Mouse (Mus musculus): ENCODE results near the gene Gm8229. TPM values are rescaled to one million over a fixed set of nuclear protein-coding genes. Genes with fewer than 3 reads are reported as not detected.

Gm8229 gene
- not detected for polyA plus RNA-seq (2015; fragmentation: Illumina TruSeq; extraction: RNeasy Lipid Tissue Mini Kit (QIAGEN cat#74804); ENCODE audit: low read depth, low replicate concordance)

DNA sequence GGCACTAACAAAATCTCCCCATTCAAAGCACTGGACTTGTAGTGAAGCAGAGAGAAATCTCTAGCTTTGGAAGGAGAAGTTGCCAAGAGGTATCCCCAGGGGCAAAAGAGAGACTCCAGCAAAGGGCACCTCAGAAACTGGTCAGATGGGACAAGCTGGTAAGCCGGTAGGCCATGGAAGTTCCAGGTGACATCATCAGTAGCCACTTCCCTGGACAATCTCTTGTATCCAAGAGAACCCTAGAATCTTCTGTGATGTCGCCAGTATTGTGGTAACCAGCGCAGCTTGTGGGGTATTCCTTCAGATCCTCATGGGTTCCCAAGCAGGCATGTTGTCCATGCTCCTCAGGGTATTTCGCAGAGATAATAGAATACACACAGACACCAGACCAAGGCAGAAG is at the start of gene Gm8229:
Gene Gm8229, plus strand, starts transcription at position 301 of the 400 bp plus-strand sequence.

DNA sequence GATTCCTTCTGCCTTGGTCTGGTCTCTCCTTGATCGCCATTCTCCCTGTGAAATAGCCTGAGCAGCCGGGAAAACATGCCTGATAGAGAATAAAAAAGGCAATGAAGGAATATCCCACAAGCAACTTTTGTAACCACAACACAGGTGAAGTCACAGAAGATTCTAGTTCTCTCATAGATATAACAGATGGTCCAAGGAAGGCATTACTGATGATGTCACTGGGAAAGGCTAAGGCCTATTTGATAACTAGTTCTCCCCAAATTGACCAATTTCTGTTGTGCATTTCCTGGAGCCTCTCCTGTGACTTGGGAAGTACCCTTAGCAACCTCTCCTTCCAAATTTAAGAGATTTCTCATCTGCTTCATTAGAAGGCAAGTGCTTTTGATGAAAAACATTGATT is 26.7 kb upstream of the Gm8229 start, which contains the start of gene Gm5930:
Gene Gm5930, minus strand, starts transcription at position 101 of the 400 bp plus-strand sequence.

DNA sequence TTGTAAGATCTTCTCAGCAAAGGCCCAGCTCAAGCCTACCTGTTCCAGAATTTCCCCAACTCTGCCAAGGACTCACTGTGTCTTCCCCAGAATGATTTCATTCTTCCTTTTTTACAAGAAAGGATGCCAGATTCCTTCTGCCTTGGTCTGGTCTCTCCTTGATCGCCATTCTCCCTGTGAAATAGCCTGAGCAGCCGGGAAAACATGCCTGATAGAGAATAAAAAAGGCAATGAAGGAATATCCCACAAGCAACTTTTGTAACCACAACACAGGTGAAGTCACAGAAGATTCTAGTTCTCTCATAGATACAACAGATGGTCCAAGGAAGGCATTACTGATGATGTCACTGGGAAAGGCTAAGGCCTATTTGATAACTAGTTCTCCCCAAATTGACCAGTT is 45.4 kb downstream of the Gm8229 start, which contains the start of gene Gm3371:
Gene Gm3371, minus strand, starts transcription at position 101 of the 400 bp plus-strand sequence.

Other genes starting within 250 kb of the Gm8229 start
- gene Gm3327, start 241.5 kb upstream of the Gm8229 start, polyA plus RNA-seq (2015; fragmentation: Illumina TruSeq; extraction: RNeasy Lipid Tissue Mini Kit (QIAGEN cat#74804); ENCODE audit: low read depth, low replicate concordance) = not detected
- not detected for gene Gm8212, start 167.7 kb upstream of the Gm8229 start, polyA plus RNA-seq (2015; fragmentation: Illumina TruSeq; extraction: RNeasy Lipid Tissue Mini Kit (QIAGEN cat#74804); ENCODE audit: low read depth, low replicate concordance)
- gene 4930503E14Rik, start 152.1 kb upstream of the Gm8229 start, polyA plus RNA-seq (2015; fragmentation: Illumina TruSeq; extraction: RNeasy Lipid Tissue Mini Kit (QIAGEN cat#74804); ENCODE audit: low read depth, low replicate concordance) = not detected
- not detected for gene Gm8220, start 79.8 kb upstream of the Gm8229 start, polyA plus RNA-seq (2015; fragmentation: Illumina TruSeq; extraction: RNeasy Lipid Tissue Mini Kit (QIAGEN cat#74804); ENCODE audit: low read depth, low replicate concordance)
- gene Gm5930, start 26.8 kb upstream of the Gm8229 start, polyA plus RNA-seq (2015; fragmentation: Illumina TruSeq; extraction: RNeasy Lipid Tissue Mini Kit (QIAGEN cat#74804); ENCODE audit: low read depth, low replicate concordance) = not detected
- not detected for gene Gm3371, start 45.3 kb downstream of the Gm8229 start, polyA plus RNA-seq (2015; fragmentation: Illumina TruSeq; extraction: RNeasy Lipid Tissue Mini Kit (QIAGEN cat#74804); ENCODE audit: low read depth, low replicate concordance)
- gene Gm8232, start 68.3 kb downstream of the Gm8229 start, polyA plus RNA-seq (2015; fragmentation: Illumina TruSeq; extraction: RNeasy Lipid Tissue Mini Kit (QIAGEN cat#74804); ENCODE audit: low read depth, low replicate concordance) = not detected
- gene BC061237, start 127.1 kb downstream of the Gm8229 start, polyA plus RNA-seq (2015; fragmentation: Illumina TruSeq; extraction: RNeasy Lipid Tissue Mini Kit (QIAGEN cat#74804); ENCODE audit: low read depth, low replicate concordance) = not detected
- gene Gm17093, start 152.9 kb downstream of the Gm8229 start, polyA plus RNA-seq (2015; fragmentation: Illumina TruSeq; extraction: RNeasy Lipid Tissue Mini Kit (QIAGEN cat#74804); ENCODE audit: low read depth, low replicate concordance) = not detected
- not detected for gene Gm8247, start 217.8 kb downstream of the Gm8229 start, polyA plus RNA-seq (2015; fragmentation: Illumina TruSeq; extraction: RNeasy Lipid Tissue Mini Kit (QIAGEN cat#74804); ENCODE audit: low read depth, low replicate concordance)

Data from brain, adult 10 weeks (tissue).